Mouse (Mus musculus) E14TG2a.4 (cell line): ENCODE results near the gene Il17re.

ENCODE experiments used
- CTCF ChIP-seq: conservative IDR thresholded peaks from 2 replicates; pipeline ENCODE4 v1.5.1; 2014; ENCODE audit warnings: low read length
- NANOG ChIP-seq: IDR thresholded peaks from 2 replicates; pipeline ENCODE4 v1.6.1; 2014; ENCODE audit warnings: borderline replicate concordance, low read length, mixed read lengths
- POU5F1 ChIP-seq: IDR thresholded peaks from 2 replicates; pipeline ENCODE4 v1.6.1; 2014; ENCODE audit warnings: low read length, borderline replicate concordance

DNA sequence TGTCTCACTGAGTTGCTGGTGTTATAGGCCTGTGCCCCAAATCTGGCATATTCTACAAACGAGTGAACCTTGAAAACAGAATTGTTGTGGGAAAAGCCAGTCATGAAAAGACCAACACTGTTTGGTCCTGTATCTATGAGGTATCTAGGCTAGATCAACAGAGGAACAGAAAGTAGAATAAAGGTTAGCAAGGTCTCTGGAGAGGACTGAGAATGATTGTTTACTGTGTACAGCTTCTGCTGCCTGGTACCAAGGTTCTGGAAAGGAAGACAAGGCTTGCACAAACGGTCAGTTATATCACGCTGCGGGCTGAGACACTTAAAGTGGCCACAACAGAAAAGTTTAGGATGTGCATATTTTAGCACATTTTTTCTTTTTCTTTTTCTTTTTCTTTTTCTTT is 31.6 kb upstream of the Il17re start:
- no peak for TF ChIP-seq CTCF
- no peak for TF ChIP-seq POU5F1
- no peak for TF ChIP-seq NANOG
